Mouse (Mus musculus) E14TG2a.4 (cell line): Measurements from ENCODE around the gene Xrcc1.

ENCODE experiments used
- CTCF ChIP-seq: conservative IDR thresholded peaks from 2 replicates; pipeline ENCODE4 v1.5.1; 2014; ENCODE audit warnings: low read length
- POU5F1 ChIP-seq: IDR thresholded peaks from 2 replicates; pipeline ENCODE4 v1.6.1; 2014; ENCODE audit warnings: low read length, borderline replicate concordance

DNA sequence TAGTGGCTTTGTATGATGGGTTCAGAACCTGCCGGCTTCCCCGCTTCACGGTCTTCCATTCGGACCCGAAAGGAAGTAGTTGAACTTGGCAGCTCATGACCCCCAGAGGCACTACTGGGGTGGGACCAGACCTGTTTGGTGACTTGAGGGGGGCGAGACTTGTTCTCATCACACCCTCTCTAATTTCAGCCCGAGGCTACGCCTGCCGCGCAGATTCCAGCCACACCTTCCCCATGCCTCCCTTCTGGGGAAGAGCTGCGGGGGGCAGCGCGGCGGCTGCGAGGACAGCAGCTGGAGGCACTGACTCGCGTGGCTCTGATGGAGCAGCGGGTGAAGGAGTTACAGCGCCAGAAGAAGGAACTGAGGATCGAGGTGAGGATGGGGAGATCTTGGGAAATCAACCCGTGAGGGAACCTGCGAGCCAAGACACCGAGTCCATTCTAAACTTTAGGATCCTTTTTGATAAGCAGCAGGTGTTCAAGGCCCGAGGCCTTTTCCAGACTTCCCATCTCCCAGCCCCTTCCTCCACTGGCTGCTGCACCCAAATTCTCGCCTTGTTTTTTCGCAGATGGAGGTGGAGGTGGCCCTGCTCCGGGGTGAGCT lies 66.3 kb downstream of the Xrcc1 start:
- no peak for TF ChIP-seq CTCF
- no peak for TF ChIP-seq POU5F1
